Mouse (Mus musculus) liver, embryonic 11.5 days (tissue): ENCODE data around the gene Vmn1r171. TPM values are rescaled to one million over a fixed set of nuclear protein-coding genes. Genes with fewer than 3 reads are reported as not detected.
"Not testable (repeated sequence)": the region's sequence is repeated elsewhere in the genome, so short reads cannot be mapped to it uniquely, and the experiment has no call there.

Source experiments
- ATAC-seq: fragments of 200-750 bp; cut with Nextera tagmentation; replicated peaks from 2 replicates; pipeline ENCODE4 v1.8.0; 2017; ENCODE audit warnings: moderate number of reproducible peaks, mild to moderate bottlenecking, moderate TSS enrichment, moderate library complexity; ENCODE audit not compliant: low FRiP score
- DNase-seq: peaks from one replicate; pipeline ENCODE4 v3.0.0-alpha.2; 2017; ENCODE audit warnings: low spot score
- H3K27ac ChIP-seq: fragments of 300-500 bp; sonication (generic); 2 replicates; pipeline ENCODE4 v1.5.1; 2014; ENCODE audit warnings: mild to moderate bottlenecking, low read depth, low read length, control low read depth
- H3K27me3 ChIP-seq: fragments of 300-500 bp; sonication (generic); replicated peaks from 2 replicates; pipeline ENCODE4 v1.6.1; 2014; ENCODE audit warnings: low read length, mixed read lengths; ENCODE audit not compliant: control insufficient read depth, insufficient read depth
- H3K36me3 ChIP-seq: fragments of 300-500 bp; sonication (generic); 2 replicates; pipeline ENCODE4 v1.6.1; 2014; ENCODE audit warnings: mild to moderate bottlenecking, low read length, moderate library complexity, mixed read lengths; ENCODE audit not compliant: control insufficient read depth, insufficient read depth
- H3K4me1 ChIP-seq: fragments of 300-500 bp; sonication (generic); replicated peaks from 2 replicates; pipeline ENCODE4 v1.6.1; 2014; ENCODE audit warnings: low read length, mixed read lengths; ENCODE audit not compliant: control insufficient read depth, insufficient read depth
- H3K4me2 ChIP-seq: fragments of 300-500 bp; sonication (generic); 2 replicates; pipeline ENCODE4 v1.6.1; 2014; ENCODE audit warnings: mild to moderate bottlenecking, control low read depth, moderate library complexity
- H3K4me3 ChIP-seq: fragments of 300-500 bp; sonication (generic); 2 replicates; pipeline ENCODE4 v1.5.1; 2014; ENCODE audit warnings: low read depth, low read length, control low read depth
- H3K9ac ChIP-seq: fragments of 300-500 bp; sonication (generic); 2 replicates; pipeline ENCODE4 v1.6.1; 2014; ENCODE audit warnings: low read depth, low read length, control low read depth
- H3K9me3 ChIP-seq: fragments of 300-500 bp; sonication (generic); 2 replicates; pipeline ENCODE4 v1.6.1; 2016; ENCODE audit warnings: low read length, inconsistent platforms, mixed read lengths; ENCODE audit not compliant: control insufficient read depth
- WGBS: fragments of 180-500 bp; shearing (Covaris S2); extraction: QIAGEN DNeasy Blood & Tissue Kit; methylation state at CpG from one replicate; pipeline ENCODE4 v1.1.7; 2014; 5-methylcytosine and 5-hydroxymethylcytosine counted together
- polyA plus RNA-seq: library from polyadenylated mRNA; unstranded; fragments of >200 nt; fragmentation: Nextera tagmentation; extraction: Ambion mirVana; gene quantifications from 2 replicates; pipeline ENCODE4 v1.2.1, GENCODE M21; 2014

Gene Vmn1r171
- not detected in 2 replicates for polyA plus RNA-seq

DNA sequence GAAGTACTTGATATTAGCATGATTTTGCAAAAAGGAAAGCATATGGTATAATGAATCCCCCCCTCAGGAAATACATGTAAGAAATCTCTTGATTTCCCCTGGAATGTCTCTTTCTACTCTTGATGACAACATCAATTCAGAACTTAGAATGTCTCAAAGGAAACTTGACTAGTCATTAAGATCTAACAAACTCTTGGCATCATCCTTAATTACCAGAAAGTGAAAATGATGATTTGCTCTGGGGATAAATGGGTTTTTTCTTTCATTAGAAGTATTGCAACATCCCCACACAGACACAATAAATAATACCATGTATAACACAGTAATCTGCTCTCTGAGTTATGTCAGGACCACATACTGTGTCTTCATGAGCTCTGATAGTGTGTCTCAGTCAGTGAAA lies at the start of gene Vmn1r171:
Gene Vmn1r171, plus strand, starts transcription at position 301 of the 400 bp plus-strand sequence.
- DNase-seq: no peak
- Histone ChIP-seq H3K4me3 (no peak within 1 kb of the TSS), H3K9ac (no peak within 1 kb of the TSS), H3K27ac (no peak within 1 kb of the TSS), H3K27me3 (no peaks in the 10 kb centered on the region), H3K4me1 (no peaks in the 10 kb centered on the region), H3K4me2 (no peak within 1 kb of the TSS), H3K9me3 (peaks cover 5% of the 10 kb centered on the region; the same call in 1 of the 2 replicates), H3K36me3 (no peaks in the 10 kb centered on the region)
- no peak for ATAC-seq

GRCm38 (mm10) chr7:23605875-23606274 lies 24.6 kb upstream of the Vmn1r171 start, which contains the start of gene Vmn1r170:
Vmn1r170 (plus strand) TSS chr7:23606175.
- not testable (repeated sequence) for ATAC-seq, DNase-seq
- WGBS: 15% methylated on average over 1 of the region's 1 CpGs

GRCm38 (mm10) chr7:23658016-23658415 lies 27.5 kb downstream of the Vmn1r171 start, which contains the start of gene Vmn1r172:
Vmn1r172 (plus strand) TSS chr7:23658316.
- Histone ChIP-seq H3K9ac (no peak within 1 kb of the TSS), H3K4me1 (no peaks in the 10 kb centered on the region), H3K9me3 (no peaks in the 10 kb centered on the region), H3K27ac (no peak within 1 kb of the TSS), H3K4me2 (no peak within 1 kb of the TSS), H3K27me3 (no peaks in the 10 kb centered on the region), H3K36me3 (no peaks in the 10 kb centered on the region), H3K4me3 (no peak within 1 kb of the TSS)
- 61% methylated on average over 2 of the region's 2 CpGs for WGBS
- DNase-seq: no peak
- no peak for ATAC-seq

More at GRCm38 (mm10) chr7:23605875-23606274, 24.6 kb upstream of the Vmn1r171 start, which contains the start of gene Vmn1r170:
- H3K9me3 ChIP-seq, H3K27ac ChIP-seq, H3K4me1 ChIP-seq, H3K27me3 ChIP-seq, H3K4me2 ChIP-seq, H3K9ac ChIP-seq, H3K36me3 ChIP-seq, H3K4me3 ChIP-seq: not testable (repeated sequence)

Other genes starting within 250 kb of the Vmn1r171 start
- not detected in 2 replicates for gene Nlrp5, start 244.8 kb upstream of the Vmn1r171 start, polyA plus RNA-seq
- gene Vmn1r167, start 123.5 kb upstream of the Vmn1r171 start, polyA plus RNA-seq: not detected in 2 replicates
- gene Vmn1r168, start 91.0 kb upstream of the Vmn1r171 start, polyA plus RNA-seq: not detected in 2 replicates
- not detected in 2 replicates for gene Vmn1r169, start 55.2 kb upstream of the Vmn1r171 start, polyA plus RNA-seq
- gene Vmn1r170, start 24.5 kb upstream of the Vmn1r171 start, polyA plus RNA-seq: not detected in 2 replicates
- not detected in 2 replicates for gene Vmn1r172, start 27.6 kb downstream of the Vmn1r171 start, polyA plus RNA-seq
- not detected in 2 replicates for gene Vmn1r173, start 70.0 kb downstream of the Vmn1r171 start, polyA plus RNA-seq
- gene Vmn1r174, start 121.5 kb downstream of the Vmn1r171 start, polyA plus RNA-seq: not detected in 2 replicates
- gene Vmn1r175, start 179.9 kb downstream of the Vmn1r171 start, polyA plus RNA-seq: not detected in 2 replicates
- not detected in 2 replicates for gene Vmn1r176, start 206.7 kb downstream of the Vmn1r171 start, polyA plus RNA-seq
- not detected in 2 replicates for gene Vmn1r177, start 235.7 kb downstream of the Vmn1r171 start, polyA plus RNA-seq